8 mouse cellular contexts compared by ENCODE assay signal in the genomic region with DNA sequence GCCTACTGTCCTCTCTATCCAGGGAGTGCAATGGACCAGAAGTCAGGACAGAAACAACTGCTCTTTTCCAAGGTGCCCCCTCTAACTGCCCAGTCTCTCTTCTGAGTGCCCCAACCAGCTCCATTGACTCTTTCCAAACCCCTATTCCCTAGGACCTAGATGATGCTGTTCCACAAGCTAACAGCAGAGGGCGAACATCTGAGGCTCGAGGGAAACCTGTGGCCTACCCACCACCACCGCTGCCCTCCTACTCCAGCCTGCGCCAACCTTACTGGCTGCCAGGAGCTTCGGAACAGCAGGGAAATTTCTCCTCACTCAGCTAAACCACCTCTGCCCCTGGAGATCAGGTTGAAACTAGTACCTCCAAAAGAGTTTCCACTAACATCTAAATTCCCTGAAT. TPM values are rescaled to one million over a fixed set of nuclear protein-coding genes. Genes with fewer than 3 reads are reported as not detected.
DNase-seq lines count a peak whose midpoint lies in the region; ATAC-seq and TF ChIP-seq lines count a peak whose summit lies in the region.

No protein-coding gene starts in this region.

- H3K27me3 ChIP-seq in forebrain, embryonic 11.5 days (ENCODE audit: control insufficient read depth, insufficient read depth, low read length) = no peaks in the 10 kb centered on the region
- H3K27me3 ChIP-seq in hindbrain, embryonic 14.5 days (ENCODE audit: control insufficient read depth, insufficient read depth, low read length) = no peaks in the 10 kb centered on the region
- H3K27me3 ChIP-seq in spleen, adult 2 months (ENCODE audit: control insufficient read depth, insufficient read depth, low read length) = no peaks in the 10 kb centered on the region

- TF ChIP-seq POLR2A in spleen, adult 2 months (IDR thresholded peaks at IDR 0.05; ENCODE audit: low read depth, low read length) = no peak

- 16% methylated on average over 5 of the region's 5 CpGs for WGBS in forebrain, embryonic 11.5 days
- 8% methylated on average over 5 of the region's 5 CpGs for WGBS in hindbrain, embryonic 14.5 days
- WGBS in spleen, adult 2 months = 42% methylated on average over 5 of the region's 5 CpGs

- peaks cover 44% of the 10 kb centered on the region for H3K36me3 ChIP-seq in forebrain, embryonic 11.5 days (ENCODE audit: control insufficient read depth, insufficient read depth, low read length)
- peaks cover 61% of the 10 kb centered on the region for H3K36me3 ChIP-seq in hindbrain, embryonic 14.5 days (replicated peaks; ENCODE audit: control insufficient read depth, insufficient read depth)
- 0 out of 2 replicates have a peak, but pooled peaks cover 1% of the 10 kb centered on the region for H3K36me3 ChIP-seq in spleen, adult 2 months (ENCODE audit: control insufficient read depth, insufficient read depth, low read length)

- peak; percentile 53 for DNase-seq in ovary, postnatal 36 days (ENCODE audit: low spot score)
- DNase-seq in ovary, postnatal 10 days (ENCODE audit: low spot score) = no peak
- peak; percentile 86 for DNase-seq in forebrain, embryonic 11.5 days (ENCODE audit: low spot score)
- peak; percentile 84 for DNase-seq in hindbrain, embryonic 14.5 days (ENCODE audit: low spot score)
- DNase-seq in layer of hippocampus, postnatal 25 days (ENCODE audit: extremely low spot score in 1 of 2, low spot score in 1 of 2) = peak; percentile 44 to 80
- DNase-seq in spleen, adult 2 months (ENCODE audit: low read depth in 1 of 2, low spot score in 2 of 2) = peak in 1 of 2 experiments; percentile 46

- ATAC-seq in cerebellum, adult (ENCODE audit: insufficient number of reproducible peaks, low FRiP score, low TSS enrichment) = peak; percentile 59; the same call in 1 of the 2 replicates
- ATAC-seq in forebrain, embryonic 11.5 days (replicated peaks; ENCODE audit: low FRiP score) = no peak
- no peak for ATAC-seq in hindbrain, embryonic 14.5 days (ENCODE audit: low FRiP score)
- ATAC-seq in megakaryocyte progenitor cell, adult 5-6 weeks (replicated peaks; ENCODE audit: poor library complexity) = peak; percentile 94

- H3K27ac ChIP-seq in forebrain, embryonic 11.5 days (ENCODE audit: low read depth, low read length) = peak overlapping the region; percentile 46; the same call in 1 of the 2 replicates
- peak overlapping the region; percentile 62; the same call in 1 of the 2 replicates for H3K27ac ChIP-seq in hindbrain, embryonic 14.5 days
- H3K27ac ChIP-seq in spleen, adult 2 months (ENCODE audit: insufficient read depth, low read length) = no peak overlapping the region

- no peaks in the 10 kb centered on the region for H3K9me3 ChIP-seq in forebrain, embryonic 11.5 days (ENCODE audit: control insufficient read depth, low read length)
- no peaks in the 10 kb centered on the region for H3K9me3 ChIP-seq in hindbrain, embryonic 14.5 days (ENCODE audit: control insufficient read depth, low read length)

- TF ChIP-seq CTCF in spleen, adult 2 months (IDR thresholded peaks at IDR 0.05; ENCODE audit: extremely low read depth, insufficient read depth, insufficient read length, insufficient replicate concordance) = peak; percentile 52; the same call in 1 of the 2 replicates

- peaks cover 34% of the 10 kb centered on the region for H3K4me1 ChIP-seq in forebrain, embryonic 11.5 days (replicated peaks; ENCODE audit: control insufficient read depth, insufficient read depth, low read length)
- H3K4me1 ChIP-seq in hindbrain, embryonic 14.5 days (replicated peaks; ENCODE audit: control insufficient read depth, insufficient read depth, low read length) = peaks cover 47% of the 10 kb centered on the region
- peaks cover 8% of the 10 kb centered on the region; the same call in 1 of the 2 replicates for H3K4me1 ChIP-seq in spleen, adult 2 months (ENCODE audit: control insufficient read depth, insufficient read depth, insufficient read length)

- no peak overlapping the region for H3K4me2 ChIP-seq in forebrain, embryonic 11.5 days (ENCODE audit: low read depth, low read length, severe bottlenecking)
- no peak overlapping the region for H3K4me2 ChIP-seq in hindbrain, embryonic 14.5 days (replicated peaks)

- H3K4me3 ChIP-seq in forebrain, embryonic 11.5 days (ENCODE audit: low read depth, low read length) = no peak overlapping the region
- no peak overlapping the region for H3K4me3 ChIP-seq in hindbrain, embryonic 14.5 days (replicated peaks; ENCODE audit: low read length)
- no peak overlapping the region for H3K4me3 ChIP-seq in spleen, adult 2 months (ENCODE audit: extremely low read depth, insufficient read depth, insufficient read length)

- no peak overlapping the region for H3K9ac ChIP-seq in forebrain, embryonic 11.5 days (ENCODE audit: low read length)
- H3K9ac ChIP-seq in hindbrain, embryonic 14.5 days = no peak overlapping the region

RNA-seq across cellular contexts. Expression of gene Vangl2, which starts 16.2 kb away (rescaled TPM):
- 47.0 and 49.3 TPM in 2 replicates for polyA plus RNA-seq in forebrain, embryonic 11.5 days (2014; fragmentation: Nextera tagmentation; extraction: Ambion mirVana)
- polyA plus RNA-seq in hindbrain, embryonic 14.5 days (2014; fragmentation: Nextera tagmentation; extraction: Ambion mirVana) = 48.9 and 49.5 TPM in 2 replicates
- 10 to 100 TPM; 15.9 to 18.3 TPM for total RNA-seq in layer of hippocampus, postnatal 25 days (2021)
- total RNA-seq in megakaryocyte progenitor cell, adult 5-6 weeks (2015) = 1.9 and 3.3 TPM in 2 replicates
- 1.1 and 1.7 TPM in 2 replicates for total RNA-seq in megakaryocyte progenitor cell, adult 5-6 weeks (2017)
- 3.7 and 4.3 TPM in 2 replicates for polyA plus RNA-seq in spleen, adult 2 months (2012; rRNA removed)

RNA-seq across cellular contexts. Expression of gene Nhlh1, which starts 45.3 kb away (rescaled TPM):
- polyA plus RNA-seq in forebrain, embryonic 11.5 days (2014; fragmentation: Nextera tagmentation; extraction: Ambion mirVana) = 6.0 and 7.6 TPM in 2 replicates
- polyA plus RNA-seq in hindbrain, embryonic 14.5 days (2014; fragmentation: Nextera tagmentation; extraction: Ambion mirVana) = 2.7 and 3.6 TPM in 2 replicates
- 1 to 10 TPM; 1.3 to 1.6 TPM for total RNA-seq in layer of hippocampus, postnatal 25 days (2021)
- not detected in 2 replicates for total RNA-seq in megakaryocyte progenitor cell, adult 5-6 weeks (2015)
- total RNA-seq in megakaryocyte progenitor cell, adult 5-6 weeks (2017) = not detected in 2 replicates
- polyA plus RNA-seq in spleen, adult 2 months (2012; rRNA removed) = not detected in 2 replicates

Comparison
In these comparisons a context has a peak if more than half of its experiments do, and no peak if none do; other contexts are left out.
1. ATAC-seq: peak in cerebellum, adult (single experiment) and megakaryocyte progenitor cell, adult 5-6 weeks (single experiment); none in forebrain, embryonic 11.5 days (single experiment) and hindbrain, embryonic 14.5 days (single experiment).